Mouse (Mus musculus): ENCODE measurements around the gene Nicn1. TPM values are rescaled to one million over a fixed set of nuclear protein-coding genes. Genes with fewer than 3 reads are reported as not detected.
A peak's percentile ranks its signal among the peaks of the same experiment; 100 is the strongest.

Gene Nicn1
- polyA plus RNA-seq (2016; fragmentation: Nextera tagmentation; extraction: Ambion mirVana), result 32.9 and 35.8 TPM in 2 replicates

GRCm38 (mm10) chr9:108290016-108290750 lies at the start of gene Nicn1:
Gene Nicn1 (plus strand): TSS chr9:108290429.
- peak; percentile 79 for DNase-seq (ENCODE audit: low spot score)
- H3K27ac ChIP-seq, result peak within 1 kb of the TSS; percentile 90
- H3K9me3 ChIP-seq (replicated peaks), result no peaks in the 10 kb centered on the region
- WGBS, result 1% methylated on average over 32 of the region's 32 CpGs
- H3K27me3 ChIP-seq (ENCODE audit: low read depth, poor library complexity, severe bottlenecking), result no peaks in the 10 kb centered on the region
- H3K4me3 ChIP-seq, result peak within 1 kb of the TSS; percentile 67
- H3K4me1 ChIP-seq, result peaks cover 14% of the 10 kb centered on the region
- peaks cover 16% of the 10 kb centered on the region for H3K36me3 ChIP-seq

GRCm38 (mm10) chr9:108244540-108244939 lies 45.7 kb upstream of the Nicn1 start:
- Histone ChIP-seq H3K27ac (no peak overlapping the region), H3K27me3 (ENCODE audit: low read depth, poor library complexity, severe bottlenecking) (no peaks in the 10 kb centered on the region), H3K36me3 (peaks cover 43% of the 10 kb centered on the region), H3K4me1 (peaks cover 5% of the 10 kb centered on the region; the same call in 1 of the 2 replicates), H3K4me3 (no peak overlapping the region), H3K9me3 (replicated peaks) (no peaks in the 10 kb centered on the region)
- DNase-seq (ENCODE audit: low spot score), result no peak
- WGBS, result 93% methylated on average over 3 of the region's 3 CpGs

- Histone ChIP-seq H3K9me3 (replicated peaks) (no peaks in the 10 kb centered on the region), H3K4me1 (peaks cover 3% of the 10 kb centered on the region; the same call in 1 of the 2 replicates), H3K4me3 (no peak overlapping the region), H3K36me3 (peaks cover 44% of the 10 kb centered on the region), H3K27ac (no peak overlapping the region), H3K27me3 (ENCODE audit: low read depth, poor library complexity, severe bottlenecking) (no peaks in the 10 kb centered on the region)
- WGBS, result 84% methylated on average over 3 of the region's 3 CpGs
- no peak for DNase-seq (ENCODE audit: low spot score)
Measured at GRCm38 (mm10) chr9:108244984-108245383, 45.2 kb upstream of the Nicn1 start.

DNA sequence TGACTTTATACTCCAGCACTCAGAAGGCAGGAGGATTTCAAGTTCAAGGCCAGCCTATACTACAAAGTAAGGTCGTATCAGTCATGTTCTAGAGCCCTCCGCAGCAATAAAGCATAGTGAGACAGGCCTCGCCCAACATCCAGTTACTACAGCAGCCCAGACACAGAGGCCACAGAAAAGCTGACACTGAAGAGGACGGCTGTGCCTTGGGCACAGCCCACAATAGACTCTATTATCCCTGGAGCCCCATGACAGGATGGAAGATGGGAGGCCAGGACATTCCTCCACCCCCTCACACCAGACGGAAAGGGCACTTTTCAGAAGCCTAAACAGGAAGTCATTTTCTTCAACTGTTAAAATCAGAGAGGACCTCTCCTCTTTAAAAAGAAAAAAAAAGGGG lies 41.3 kb upstream of the Nicn1 start:
- H3K9me3 ChIP-seq (replicated peaks), result no peaks in the 10 kb centered on the region
- no peak overlapping the region for H3K27ac ChIP-seq
- H3K4me1 ChIP-seq, result no peaks in the 10 kb centered on the region
- peaks cover 63% of the 10 kb centered on the region for H3K36me3 ChIP-seq
- no peaks in the 10 kb centered on the region for H3K27me3 ChIP-seq (ENCODE audit: low read depth, poor library complexity, severe bottlenecking)
- no peak overlapping the region for H3K4me3 ChIP-seq
- 73% methylated on average over 5 of the region's 5 CpGs for WGBS
- no peak for DNase-seq (ENCODE audit: low spot score)

- Histone ChIP-seq H3K27ac (no peak overlapping the region), H3K36me3 (peaks cover 43% of the 10 kb centered on the region)
- DNase-seq (ENCODE audit: low spot score), result no peak
Measured at GRCm38 (mm10) chr9:108251877-108252276, 38.4 kb upstream of the Nicn1 start.

GRCm38 (mm10) chr9:108252766-108253165 lies 37.5 kb upstream of the Nicn1 start:
- Histone ChIP-seq H3K27ac (no peak overlapping the region), H3K4me1 (no peaks in the 10 kb centered on the region), H3K36me3 (peaks cover 37% of the 10 kb centered on the region), H3K27me3 (ENCODE audit: low read depth, poor library complexity, severe bottlenecking) (no peaks in the 10 kb centered on the region), H3K9me3 (replicated peaks) (no peaks in the 10 kb centered on the region), H3K4me3 (no peak overlapping the region)
- no peak for DNase-seq (ENCODE audit: low spot score)
- 91% methylated on average over 7 of the region's 7 CpGs for WGBS

More at GRCm38 (mm10) chr9:108251877-108252276, 38.4 kb upstream of the Nicn1 start:
- no peak overlapping the region for H3K4me3 ChIP-seq
- no peaks in the 10 kb centered on the region for H3K27me3 ChIP-seq (ENCODE audit: low read depth, poor library complexity, severe bottlenecking)
- no peaks in the 10 kb centered on the region for H3K9me3 ChIP-seq (replicated peaks)
- WGBS, result 90% methylated on average over 6 of the region's 6 CpGs
- H3K4me1 ChIP-seq, result no peaks in the 10 kb centered on the region

GRCm38 (mm10) chr9:108260526-108260925 lies 29.7 kb upstream of the Nicn1 start:
- WGBS, result 85% methylated on average over 4 of the region's 4 CpGs
- DNase-seq (ENCODE audit: low spot score), result no peak
- Histone ChIP-seq H3K4me1 (peaks cover 35% of the 10 kb centered on the region), H3K9me3 (replicated peaks) (no peaks in the 10 kb centered on the region), H3K4me3 (no peak overlapping the region), H3K27me3 (ENCODE audit: low read depth, poor library complexity, severe bottlenecking) (no peaks in the 10 kb centered on the region), H3K36me3 (0 out of 2 replicates have a peak, but pooled peaks cover 4% of the 10 kb centered on the region), H3K27ac (no peak overlapping the region)

GRCm38 (mm10) chr9:108261865-108262264 lies 28.4 kb upstream of the Nicn1 start:
- Histone ChIP-seq H3K9me3 (replicated peaks) (no peaks in the 10 kb centered on the region), H3K4me3 (peak overlapping the region; percentile 97), H3K27ac (no peak overlapping the region), H3K27me3 (ENCODE audit: low read depth, poor library complexity, severe bottlenecking) (no peaks in the 10 kb centered on the region), H3K4me1 (peaks cover 42% of the 10 kb centered on the region), H3K36me3 (0 out of 2 replicates have a peak, but pooled peaks cover 4% of the 10 kb centered on the region)
- no peak for DNase-seq (ENCODE audit: low spot score)
- 82% methylated on average over 7 of the region's 7 CpGs for WGBS

DNA sequence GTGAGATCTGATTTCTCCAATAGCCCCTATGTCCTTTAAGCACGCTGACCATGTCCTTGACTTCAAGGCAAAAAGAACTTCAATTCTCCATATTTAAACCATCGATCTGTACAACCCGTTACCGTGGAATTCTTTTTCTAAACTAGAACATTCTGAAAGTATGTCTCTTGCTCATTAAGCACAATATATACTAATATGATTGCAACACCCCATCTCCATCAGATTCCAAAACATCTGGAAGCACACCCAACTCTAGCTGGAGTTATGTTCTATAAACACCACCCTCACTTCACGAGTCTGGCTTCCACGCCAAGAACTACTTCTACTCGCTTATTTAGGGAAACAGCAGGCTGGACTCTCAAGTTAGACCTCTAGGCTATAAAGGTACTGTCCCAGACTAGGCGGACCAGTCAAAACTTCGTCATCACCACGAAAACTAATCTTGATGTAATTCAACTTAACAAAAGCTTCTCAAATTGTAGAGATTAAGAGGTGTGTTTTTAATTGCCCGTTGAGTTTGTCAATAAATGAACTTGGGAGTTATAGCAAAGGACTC lies 27.7 kb upstream of the Nicn1 start:
- Histone ChIP-seq H3K4me3 (peak overlapping the region; percentile 97), H3K9me3 (replicated peaks) (no peaks in the 10 kb centered on the region), H3K27ac (0 out of 2 replicates have a peak overlapping the region, but pooled peaks have one; percentile 94), H3K4me1 (peaks cover 42% of the 10 kb centered on the region), H3K27me3 (ENCODE audit: low read depth, poor library complexity, severe bottlenecking) (no peaks in the 10 kb centered on the region), H3K36me3 (0 out of 2 replicates have a peak, but pooled peaks cover 4% of the 10 kb centered on the region)
- WGBS, result 55% methylated on average over 11 of the region's 11 CpGs
- no peak for DNase-seq (ENCODE audit: low spot score)

- H3K4me1 ChIP-seq, result peaks cover 42% of the 10 kb centered on the region
- no peak for DNase-seq (ENCODE audit: low spot score)
- H3K4me3 ChIP-seq, result peak overlapping the region; percentile 97
- peak overlapping the region; percentile 94 for H3K27ac ChIP-seq
- under 1% methylated on average over 61 of the region's 62 CpGs for WGBS
- H3K9me3 ChIP-seq (replicated peaks), result no peaks in the 10 kb centered on the region
- no peaks in the 10 kb centered on the region for H3K27me3 ChIP-seq (ENCODE audit: low read depth, poor library complexity, severe bottlenecking)
- 0 out of 2 replicates have a peak, but pooled peaks cover 4% of the 10 kb centered on the region for H3K36me3 ChIP-seq
Measured at GRCm38 (mm10) chr9:108263131-108263681, 27.0 kb upstream of the Nicn1 start.

GRCm38 (mm10) chr9:108263690-108264190 lies 26.5 kb upstream of the Nicn1 start, which contains the start of gene Dag1:
Gene Dag1 (minus strand): TSS chr9:108263958.
- peaks cover 42% of the 10 kb centered on the region for H3K4me1 ChIP-seq
- 0 out of 2 replicates have a peak, but pooled peaks cover 4% of the 10 kb centered on the region for H3K36me3 ChIP-seq
- WGBS, result under 1% methylated on average over 61 of the region's 71 CpGs
- no peaks in the 10 kb centered on the region for H3K27me3 ChIP-seq (ENCODE audit: low read depth, poor library complexity, severe bottlenecking)
- no peaks in the 10 kb centered on the region for H3K9me3 ChIP-seq (replicated peaks)
- peak; percentile 99 for DNase-seq (ENCODE audit: low spot score)
- H3K27ac ChIP-seq, result peak within 1 kb of the TSS; percentile 94
- peak within 1 kb of the TSS; percentile 97 for H3K4me3 ChIP-seq

- no peak for DNase-seq (ENCODE audit: low spot score)
- H3K36me3 ChIP-seq, result 0 out of 2 replicates have a peak, but pooled peaks cover 4% of the 10 kb centered on the region
- no peaks in the 10 kb centered on the region for H3K27me3 ChIP-seq (ENCODE audit: low read depth, poor library complexity, severe bottlenecking)
- 14% methylated on average over 10 of the region's 10 CpGs for WGBS
- H3K4me3 ChIP-seq, result peak overlapping the region; percentile 97
- H3K9me3 ChIP-seq (replicated peaks), result no peaks in the 10 kb centered on the region
- H3K4me1 ChIP-seq, result peaks cover 42% of the 10 kb centered on the region
- H3K27ac ChIP-seq, result peak overlapping the region; percentile 94
Measured at GRCm38 (mm10) chr9:108264191-108264921, 25.9 kb upstream of the Nicn1 start.

Data from limb, embryonic 10.5 days (tissue).